Comparison of ENCODE assay signal across 8 mouse cellular contexts in the genomic region with DNA sequence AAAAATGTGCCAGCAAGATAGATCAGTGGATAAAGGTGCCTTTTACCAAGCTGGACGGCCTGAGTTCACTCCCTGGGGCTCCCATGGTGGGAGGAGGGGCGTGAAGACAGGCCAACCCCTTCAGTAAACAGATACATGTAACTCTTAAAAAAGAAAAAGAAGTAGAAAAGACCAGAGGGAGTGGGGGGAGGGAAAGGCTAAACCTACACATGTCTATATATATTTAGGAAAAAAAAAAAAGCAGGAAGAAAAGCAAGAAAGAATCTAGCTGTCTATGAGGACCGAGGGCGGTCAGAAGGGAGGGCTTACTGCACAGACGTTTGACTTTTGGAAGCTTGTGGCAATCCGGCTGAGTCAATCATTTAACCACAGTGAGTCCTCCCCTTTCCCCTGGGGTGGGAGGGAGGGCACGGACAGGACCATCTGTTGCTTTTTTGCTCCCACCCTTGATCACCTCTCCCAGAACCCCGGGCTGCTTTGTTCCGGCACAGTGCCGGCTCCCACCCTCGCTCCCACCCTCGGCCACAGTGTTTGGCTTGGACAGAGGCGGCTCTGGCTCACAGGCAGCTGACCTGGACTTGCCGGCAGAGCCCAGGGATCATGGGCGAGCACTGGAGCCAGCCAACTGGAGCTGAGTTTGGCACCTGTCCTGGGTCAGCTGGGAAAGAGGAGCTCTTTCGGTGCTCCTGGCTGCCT. TPM values are rescaled to one million over a fixed set of nuclear protein-coding genes. Genes with fewer than 3 reads are reported as not detected.
DNase-seq lines count a peak whose midpoint lies in the region; ATAC-seq and TF ChIP-seq lines count a peak whose summit lies in the region.

No protein-coding gene starts in this region.

- TF ChIP-seq POLR2A in cerebellum, adult 2 months (IDR thresholded peaks at IDR 0.05; ENCODE audit: borderline replicate concordance, insufficient read depth, low read length): no peak

- 5% methylated on average over 16 of the region's 16 CpGs for WGBS in cerebellum, adult 2 months
- 20% methylated on average over 16 of the region's 16 CpGs for WGBS in forebrain, postnatal 0 days
- WGBS in macrophage (ENCODE audit: missing documents): 4% methylated on average over 13 of the region's 16 CpGs

- peak; percentile 94 for ATAC-seq in Patski
- peak; percentile 68 for ATAC-seq in forebrain, postnatal 0 days

- H3K4me2 ChIP-seq in forebrain, postnatal 0 days (ENCODE audit: low read depth): no peak overlapping the region

- peaks cover 51% of the 10 kb centered on the region for H3K4me1 ChIP-seq in cerebellum, adult 2 months (ENCODE audit: control insufficient read depth, insufficient read depth, low read length)
- no peaks in the 10 kb centered on the region for H3K4me1 ChIP-seq in forebrain, postnatal 0 days (ENCODE audit: insufficient read depth)

- no peak for TF ChIP-seq CTCF in Patski (IDR thresholded peaks at IDR 0.05)
- TF ChIP-seq CTCF in cerebellum, adult 2 months (IDR thresholded peaks at IDR 0.05; ENCODE audit: borderline replicate concordance, insufficient read depth, low read depth, low read length): no peak
- TF ChIP-seq CTCF in forebrain, postnatal 0 days (IDR thresholded peaks at IDR 0.05; ENCODE audit: low read depth): no peak

- peak; percentile 96 for DNase-seq in Patski (ENCODE audit: low read depth, low spot score)
- peak; percentile 86 to 89 for DNase-seq in cerebellum, adult 2 months
- no peak for DNase-seq in forebrain, postnatal 0 days
- peak; percentile 68 for DNase-seq in heart, postnatal 4 days
- peak; percentile 41 to 58 for DNase-seq in layer of hippocampus, postnatal 36 days
- peak; percentile 80 to 82 for DNase-seq in right cerebral cortex, postnatal 10 days (ENCODE audit: low spot score in 2 of 2)
- no peak for DNase-seq in spleen, postnatal 14 days (ENCODE audit: low spot score in 2 of 2)

- peak overlapping the region; percentile 63 for H3K27ac ChIP-seq in cerebellum, adult 2 months (ENCODE audit: insufficient read depth, low read length)
- H3K27ac ChIP-seq in forebrain, postnatal 0 days (ENCODE audit: low read depth, low read length): no peak overlapping the region; the same call in 1 of the 2 replicates
- H3K27ac ChIP-seq in macrophage: peak overlapping the region; percentile 93

- no peaks in the 10 kb centered on the region for H3K9me3 ChIP-seq in forebrain, postnatal 0 days (ENCODE audit: low read length)

- H3K36me3 ChIP-seq in forebrain, postnatal 0 days (ENCODE audit: insufficient read depth): peaks cover 8% of the 10 kb centered on the region; the same call in 1 of the 2 replicates
- H3K36me3 ChIP-seq in macrophage (ENCODE audit: inconsistent target): peaks cover 22% of the 10 kb centered on the region

- POLR2A ChIA-PET in Patski (lab: Charles Lee): interaction anchor here (0.6 to 2.0 kb wide), 8 partner anchors 14 to 276 kb away, joined by 3 to 13 read pairs (median 4); a partner anchor contains a TSS

- in situ Hi-C loops in Patski (cut with MboI; ENCODE audit: low pct_unique_long_range_greater_than_20kb): no loop called here

- no peaks in the 10 kb centered on the region for H3K27me3 ChIP-seq in Patski
- H3K27me3 ChIP-seq in cerebellum, adult 2 months (ENCODE audit: control insufficient read depth, insufficient read depth, low read length): no peaks in the 10 kb centered on the region
- H3K27me3 ChIP-seq in forebrain, postnatal 0 days (ENCODE audit: insufficient read depth, low read length): no peaks in the 10 kb centered on the region

- CTCF ChIA-PET in Patski (lab: Charles Lee): interaction anchor here (0.8 to 1.7 kb wide), 7 partner anchors 14 to 45 kb away, joined by 3 to 6 read pairs (median 5); no protein-coding TSS in a partner anchor

- H3K9ac ChIP-seq in forebrain, postnatal 0 days: no peak overlapping the region

- H3K4me3 ChIP-seq in cerebellum, adult 2 months (replicated peaks; ENCODE audit: insufficient read depth, low read depth, low read length): peak overlapping the region; percentile 48
- no peak overlapping the region for H3K4me3 ChIP-seq in forebrain, postnatal 0 days (ENCODE audit: low read depth, low read length)
- peak overlapping the region; percentile 73 for H3K4me3 ChIP-seq in macrophage (ENCODE audit: inconsistent target)

- peaks cover 65% of the 10 kb centered on the region for H3K79me2 ChIP-seq in macrophage (ENCODE audit: inconsistent target)

RNA-seq across cellular contexts. Expression of a gene that starts 27.7 kb away (rescaled TPM):
- polyA plus RNA-seq in Patski (2021) (125 TPM), macrophage (2018) (36.3 to 96.0 TPM (median 65.2 TPM) in 3 replicates)
- 47.3 and 56.6 TPM in 2 replicates for polyA plus RNA-seq in cerebellum, adult 2 months (2012; rRNA removed)
- total RNA-seq in forebrain, postnatal 0 days (2014; rRNA removed): 10.0 and 14.3 TPM in 2 replicates
- 7.9 and 11.1 TPM in 2 replicates for polyA plus RNA-seq in forebrain, postnatal 0 days (2015; fragmentation: Nextera tagmentation; extraction: Ambion mirVana)
- total RNA-seq in heart, postnatal 4 days (2021): 10 to 100 TPM; 31.6 to 34.2 TPM
- 10 to 100 TPM; 35.0 to 36.4 TPM for total RNA-seq in layer of hippocampus, postnatal 36 days (2021)
- 100 to 1,000 TPM in 9 of 26 experiments, 10 to 100 TPM in 15, 1 to 10 TPM in 2; 7.1 to 211 (median 71.2) TPM for total RNA-seq in macrophage (2018; cell fraction: chromatin; rRNA removed)
- total RNA-seq in macrophage (2018; cell fraction: cytosol; rRNA removed): 100 to 1,000 TPM in 8 of 26 experiments, 10 to 100 TPM in 18; 40.1 to 134 (median 75.9) TPM
- total RNA-seq in macrophage (2018; cell fraction: nucleus; rRNA removed): 100 to 1,000 TPM in 4 of 26 experiments, 10 to 100 TPM in 22; 13.7 to 170 (median 59.2) TPM

RNA-seq across cellular contexts. Expression of a gene that starts 28.1 kb away (rescaled TPM):
- polyA plus RNA-seq in Patski (2021): 10.5 TPM
- 1.8 and 2.0 TPM in 2 replicates for polyA plus RNA-seq in cerebellum, adult 2 months (2012; rRNA removed)
- 1.4 and 2.0 TPM in 2 replicates for total RNA-seq in forebrain, postnatal 0 days (2014; rRNA removed)
- 1.4 and 1.8 TPM in 2 replicates for polyA plus RNA-seq in forebrain, postnatal 0 days (2015; fragmentation: Nextera tagmentation; extraction: Ambion mirVana)
- not detected for total RNA-seq in heart, postnatal 4 days (2021)
- total RNA-seq in layer of hippocampus, postnatal 36 days (2021): 1 to 10 TPM in 1 of 2 experiments, under 1 TPM in 1; 0.35 to 1.2 TPM
- 1 to 10 TPM in 4 of 26 experiments, under 1 TPM in 13, not detected in 9; 0.29 to 1.5 (median 0.84) TPM for total RNA-seq in macrophage (2018; cell fraction: chromatin; rRNA removed)
- under 1 TPM; 0.19 to 0.81 (median 0.41) TPM for total RNA-seq in macrophage (2018; cell fraction: cytosol; rRNA removed)
- 1 to 10 TPM in 1 of 26 experiments, under 1 TPM in 14, not detected in 11; 0.33 to 1.1 (median 0.64) TPM for total RNA-seq in macrophage (2018; cell fraction: nucleus; rRNA removed)
- polyA plus RNA-seq in macrophage (2018): 0.37 to 0.52 TPM in 2 of 3 replicates, not detected in the other

RNA-seq across cellular contexts. Expression of a gene that starts 49.8 kb away (rescaled TPM):
- 13.4 TPM for polyA plus RNA-seq in Patski (2021)
- 8.2 TPM in 2 replicates for polyA plus RNA-seq in cerebellum, adult 2 months (2012; rRNA removed)
- 2.5 and 4.9 TPM in 2 replicates for total RNA-seq in forebrain, postnatal 0 days (2014; rRNA removed)
- polyA plus RNA-seq in forebrain, postnatal 0 days (2015; fragmentation: Nextera tagmentation; extraction: Ambion mirVana): 1.6 and 2.0 TPM in 2 replicates
- total RNA-seq in heart, postnatal 4 days (2021): 1 to 10 TPM; 8.7 to 9.3 TPM
- 1 to 10 TPM; 7.6 to 8.7 TPM for total RNA-seq in layer of hippocampus, postnatal 36 days (2021)
- total RNA-seq in macrophage (2018; cell fraction: chromatin; rRNA removed): 100 to 1,000 TPM in 25 of 26 experiments, 10 to 100 TPM in 1; 86.6 to 485 (median 263) TPM
- total RNA-seq in macrophage (2018; cell fraction: cytosol; rRNA removed): 10 to 100 TPM; 34.2 to 96.4 (median 63.3) TPM
- total RNA-seq in macrophage (2018; cell fraction: nucleus; rRNA removed): 100 to 1,000 TPM in 25 of 26 experiments, 10 to 100 TPM in 1; 99.8 to 297 (median 210) TPM
- 25.5 to 66.8 TPM (median 27.4 TPM) in 3 replicates for polyA plus RNA-seq in macrophage (2018)

RNA-seq across cellular contexts. Expression of a gene that starts 51.6 kb away (rescaled TPM):
- polyA plus RNA-seq in Patski (2021) (14.0 TPM), macrophage (2018) (4.5 to 4.9 TPM (median 4.8 TPM) in 3 replicates)
- 43.7 and 47.3 TPM in 2 replicates for polyA plus RNA-seq in cerebellum, adult 2 months (2012; rRNA removed)
- total RNA-seq in forebrain, postnatal 0 days (2014; rRNA removed): 24.1 and 36.5 TPM in 2 replicates
- polyA plus RNA-seq in forebrain, postnatal 0 days (2015; fragmentation: Nextera tagmentation; extraction: Ambion mirVana): 28.6 and 31.8 TPM in 2 replicates
- 10 to 100 TPM; 10.7 to 10.8 TPM for total RNA-seq in heart, postnatal 4 days (2021)
- 10 to 100 TPM; 29.1 to 29.6 TPM for total RNA-seq in layer of hippocampus, postnatal 36 days (2021)
- total RNA-seq in macrophage (2018; cell fraction: chromatin; rRNA removed): 1 to 10 TPM in 25 of 26 experiments, under 1 TPM in 1; 0.88 to 7.9 (median 2.9) TPM
- total RNA-seq in macrophage (2018; cell fraction: cytosol; rRNA removed): 1 to 10 TPM in 25 of 26 experiments, under 1 TPM in 1; 0.72 to 5.7 (median 4.2) TPM
- 10 to 100 TPM in 1 of 26 experiments, 1 to 10 TPM in 25; 1.4 to 10.7 (median 3.8) TPM for total RNA-seq in macrophage (2018; cell fraction: nucleus; rRNA removed)

RNA-seq across cellular contexts. Expression of a gene that starts 51.8 kb away (rescaled TPM):
- 54.0 TPM for polyA plus RNA-seq in Patski (2021)
- polyA plus RNA-seq in cerebellum, adult 2 months (2012; rRNA removed): 24.1 and 25.4 TPM in 2 replicates
- 43.9 and 46.0 TPM in 2 replicates for total RNA-seq in forebrain, postnatal 0 days (2014; rRNA removed)
- polyA plus RNA-seq in forebrain, postnatal 0 days (2015; fragmentation: Nextera tagmentation; extraction: Ambion mirVana): 35.5 and 40.0 TPM in 2 replicates
- total RNA-seq in heart, postnatal 4 days (2021): 10 to 100 TPM; 30.8 to 32.0 TPM
- total RNA-seq in layer of hippocampus, postnatal 36 days (2021): 10 to 100 TPM; 34.4 to 39.5 TPM
- 10 to 100 TPM; 31.5 to 89.7 (median 50.6) TPM for total RNA-seq in macrophage (2018; cell fraction: chromatin; rRNA removed)
- 10 to 100 TPM; 23.7 to 34.9 (median 30.4) TPM for total RNA-seq in macrophage (2018; cell fraction: cytosol; rRNA removed)
- 10 to 100 TPM; 26.2 to 49.3 (median 33.7) TPM for total RNA-seq in macrophage (2018; cell fraction: nucleus; rRNA removed)
- 21.7 to 39.1 TPM (median 25.0 TPM) in 3 replicates for polyA plus RNA-seq in macrophage (2018)

Comparison
In these comparisons a context has a peak if more than half of its experiments do, and no peak if none do; other contexts are left out.
1. DNase-seq: peak in Patski (single experiment), cerebellum, adult 2 months (2 of 2), heart, postnatal 4 days (single experiment), layer of hippocampus, postnatal 36 days (2 of 2) and right cerebral cortex, postnatal 10 days (2 of 2); none in forebrain, postnatal 0 days (single experiment) and spleen, postnatal 14 days (0 of 2).